21 mouse cellular contexts compared by ENCODE assay signal in genomic region chr1:58397731-58398130, GRCm38 (mm10). TPM values are rescaled to one million over a fixed set of nuclear protein-coding genes. Genes with fewer than 3 reads are reported as not detected.
DNase-seq lines count a peak whose midpoint lies in the region; ATAC-seq and TF ChIP-seq lines count a peak whose summit lies in the region.
"Had no signal": no experiment of that assay in that cellular context is flagged by ENCODE, and none has a peak within 500 bp of the region (broad histone marks: within the 10 kb centered on the region; RNA-seq: fewer than 3 reads in every experiment).

No protein-coding gene starts in this region.

- TF ChIP-seq EP300 in stomach, postnatal 0 days (optimal IDR thresholded peaks at IDR 0.05): no peak

- H3K27ac ChIP-seq in heart, embryonic 12.5 days (ENCODE audit: poor library complexity, severe bottlenecking): no peak overlapping the region
- no peak overlapping the region for H3K27ac ChIP-seq in midbrain, embryonic 11.5 days (ENCODE audit: low read depth, low read length)
- no peak overlapping the region for H3K27ac ChIP-seq in midbrain, embryonic 14.5 days (replicated peaks; ENCODE audit: low read depth, low read length)
- H3K27ac ChIP-seq in stomach, postnatal 0 days (replicated peaks): no peak overlapping the region

- no peak overlapping the region for H3K9ac ChIP-seq in heart, embryonic 12.5 days
- no peak overlapping the region for H3K9ac ChIP-seq in midbrain, embryonic 11.5 days (ENCODE audit: low read length)
- H3K9ac ChIP-seq in midbrain, embryonic 14.5 days (replicated peaks; ENCODE audit: low read length): no peak overlapping the region
- no peak overlapping the region for H3K9ac ChIP-seq in stomach, postnatal 0 days (ENCODE audit: low read length)

- H3K4me3 ChIP-seq in heart, embryonic 12.5 days: no peak overlapping the region
- no peak overlapping the region for H3K4me3 ChIP-seq in midbrain, embryonic 11.5 days (ENCODE audit: low read depth, low read length)
- H3K4me3 ChIP-seq in midbrain, embryonic 14.5 days (replicated peaks; ENCODE audit: low read depth, low read length): no peak overlapping the region
- no peak overlapping the region for H3K4me3 ChIP-seq in stomach, postnatal 0 days (ENCODE audit: low read depth, low read length)

- H3K4me1 ChIP-seq in heart, embryonic 12.5 days (replicated peaks): peaks cover 2% of the 10 kb centered on the region; the same call in 1 of the 2 replicates
- H3K4me1 ChIP-seq in midbrain, embryonic 11.5 days (ENCODE audit: control insufficient read depth, insufficient read depth, low read length): peaks cover 5% of the 10 kb centered on the region; the same call in 1 of the 2 replicates
- peaks cover 4% of the 10 kb centered on the region for H3K4me1 ChIP-seq in midbrain, embryonic 14.5 days (ENCODE audit: control insufficient read depth, insufficient read depth, low read length)
- no peaks in the 10 kb centered on the region for H3K4me1 ChIP-seq in stomach, postnatal 0 days (replicated peaks; ENCODE audit: control insufficient read depth, insufficient read depth)

- ATAC-seq in heart, embryonic 12.5 days (ENCODE audit: insufficient number of reproducible peaks, low FRiP score): no peak
- no peak for ATAC-seq in midbrain, embryonic 11.5 days (ENCODE audit: low FRiP score)
- ATAC-seq in midbrain, embryonic 14.5 days (ENCODE audit: low FRiP score, low TSS enrichment): no peak
- ATAC-seq in stomach, postnatal 0 days (ENCODE audit: low FRiP score, low TSS enrichment): no peak
- ATAC-seq: activated CD4-positive, CD25-positive, alpha-beta regulatory T cell, adult 4 months; CD4-positive, CD25-positive, alpha-beta regulatory T cell, adult 4 months; Patski had no signal

- H3K9me3 ChIP-seq in heart, embryonic 12.5 days (replicated peaks): 0 out of 2 replicates have a peak, but pooled peaks cover 2% of the 10 kb centered on the region
- no peaks in the 10 kb centered on the region for H3K9me3 ChIP-seq in midbrain, embryonic 11.5 days (ENCODE audit: control insufficient read depth, low read length)
- no peaks in the 10 kb centered on the region for H3K9me3 ChIP-seq in midbrain, embryonic 14.5 days (ENCODE audit: control insufficient read depth, low read length)
- no peaks in the 10 kb centered on the region for H3K9me3 ChIP-seq in stomach, postnatal 0 days (ENCODE audit: control insufficient read depth, low read length)
- H3K9me3 ChIP-seq: G1E had no signal

- H3K36me3 ChIP-seq in heart, embryonic 12.5 days: peaks cover 73% of the 10 kb centered on the region
- H3K36me3 ChIP-seq in midbrain, embryonic 11.5 days (ENCODE audit: control insufficient read depth, insufficient read depth, low read length): peaks cover 34% of the 10 kb centered on the region
- H3K36me3 ChIP-seq in midbrain, embryonic 14.5 days (ENCODE audit: control insufficient read depth, insufficient read depth, low read length): peaks cover 79% of the 10 kb centered on the region
- H3K36me3 ChIP-seq in stomach, postnatal 0 days (ENCODE audit: control insufficient read depth, insufficient read depth, low read length): peaks cover 34% of the 10 kb centered on the region

- H3K27me3 ChIP-seq in heart, embryonic 12.5 days (replicated peaks): no peaks in the 10 kb centered on the region
- no peaks in the 10 kb centered on the region for H3K27me3 ChIP-seq in midbrain, embryonic 11.5 days (ENCODE audit: control insufficient read depth, insufficient read depth, low read length)
- no peaks in the 10 kb centered on the region for H3K27me3 ChIP-seq in midbrain, embryonic 14.5 days (ENCODE audit: control insufficient read depth, insufficient read depth, low read length)
- no peaks in the 10 kb centered on the region for H3K27me3 ChIP-seq in stomach, postnatal 0 days (ENCODE audit: control insufficient read depth, insufficient read depth, low read length)
- H3K27me3 ChIP-seq: CH12.LX, Patski had no signal

- peak; percentile 54 for DNase-seq in heart, adult 11 months
- peak; percentile 65 for DNase-seq in midbrain, embryonic 11.5 days (ENCODE audit: low spot score, missing footprints)
- DNase-seq in midbrain, embryonic 14.5 days: no peak
- peak; percentile 8 for DNase-seq in stomach, postnatal 0 days (ENCODE audit: low spot score)
- DNase-seq in gastrocnemius, postnatal 4 days (ENCODE audit: low spot score in 2 of 2): no peak
- DNase-seq: adrenal gland, adult 2 months; adrenal gland, adult 8-10 months; adrenal gland, postnatal 10 days; adrenal gland, postnatal 14 days; adrenal gland, postnatal 25 days; adrenal gland, postnatal 36 days; B cell, adult 2 months; cerebellum, adult 11 months; cerebellum, adult 11-12 months; cerebellum, adult 18-20 months had no signal

- no peak for TF ChIP-seq CTCF in stomach, postnatal 0 days (IDR thresholded peaks at IDR 0.05; ENCODE audit: low read depth)

- no peak overlapping the region for H3K4me2 ChIP-seq in heart, embryonic 12.5 days
- H3K4me2 ChIP-seq in midbrain, embryonic 11.5 days: no peak overlapping the region
- H3K4me2 ChIP-seq in midbrain, embryonic 14.5 days (ENCODE audit: low read length): no peak overlapping the region
- no peak overlapping the region for H3K4me2 ChIP-seq in stomach, postnatal 0 days (replicated peaks; ENCODE audit: low read depth)

- 88% methylated on average over 6 of the region's 6 CpGs for WGBS in heart, embryonic 12.5 days
- WGBS in midbrain, embryonic 11.5 days: 92% methylated on average over 6 of the region's 6 CpGs
- WGBS in midbrain, embryonic 14.5 days: 96% methylated on average over 6 of the region's 6 CpGs
- WGBS in stomach, postnatal 0 days: 94% methylated on average over 6 of the region's 6 CpGs

RNA-seq across cellular contexts. Expression of gene Bzw1, which starts 5.0 kb away (rescaled TPM):
- 261 and 270 TPM in 2 replicates for polyA plus RNA-seq in heart, embryonic 12.5 days (2016; fragmentation: Nextera tagmentation; extraction: Ambion mirVana)
- polyA plus RNA-seq in midbrain, embryonic 11.5 days (2014; fragmentation: Nextera tagmentation; extraction: Ambion mirVana): 587 and 613 TPM in 2 replicates
- polyA plus RNA-seq in midbrain, embryonic 14.5 days (2014; fragmentation: Nextera tagmentation; extraction: Ambion mirVana): 340 and 468 TPM in 2 replicates
- polyA plus RNA-seq in stomach, postnatal 0 days (2015; fragmentation: Nextera tagmentation; extraction: Ambion mirVana): 192 and 230 TPM in 2 replicates
- 100 to 1,000 TPM; 116 to 130 TPM for total RNA-seq in gastrocnemius, postnatal 4 days (2021)

RNA-seq across cellular contexts. Expression of gene Clk1, which starts 26.1 kb away (rescaled TPM):
- 144 TPM in 2 replicates for polyA plus RNA-seq in heart, embryonic 12.5 days (2016; fragmentation: Nextera tagmentation; extraction: Ambion mirVana)
- 157 and 173 TPM in 2 replicates for polyA plus RNA-seq in midbrain, embryonic 11.5 days (2014; fragmentation: Nextera tagmentation; extraction: Ambion mirVana)
- 158 and 160 TPM in 2 replicates for polyA plus RNA-seq in midbrain, embryonic 14.5 days (2014; fragmentation: Nextera tagmentation; extraction: Ambion mirVana)
- polyA plus RNA-seq in stomach, postnatal 0 days (2015; fragmentation: Nextera tagmentation; extraction: Ambion mirVana): 107 and 111 TPM in 2 replicates
- 10 to 100 TPM; 56.7 to 80.5 TPM for total RNA-seq in gastrocnemius, postnatal 4 days (2021)

RNA-seq across cellular contexts. Expression of gene Nif3l1, which starts 47.2 kb away (rescaled TPM):
- 29.0 and 29.2 TPM in 2 replicates for polyA plus RNA-seq in heart, embryonic 12.5 days (2016; fragmentation: Nextera tagmentation; extraction: Ambion mirVana)
- polyA plus RNA-seq in midbrain, embryonic 11.5 days (2014; fragmentation: Nextera tagmentation; extraction: Ambion mirVana): 66.6 and 67.2 TPM in 2 replicates
- polyA plus RNA-seq in midbrain, embryonic 14.5 days (2014; fragmentation: Nextera tagmentation; extraction: Ambion mirVana): 57.5 and 65.3 TPM in 2 replicates
- 20.9 and 23.7 TPM in 2 replicates for polyA plus RNA-seq in stomach, postnatal 0 days (2015; fragmentation: Nextera tagmentation; extraction: Ambion mirVana)
- total RNA-seq in gastrocnemius, postnatal 4 days (2021): 10 to 100 TPM; 13.8 to 14.1 TPM

RNA-seq across cellular contexts. Expression of gene Ppil3, which starts 47.6 kb away (rescaled TPM):
- 32.9 and 34.2 TPM in 2 replicates for polyA plus RNA-seq in heart, embryonic 12.5 days (2016; fragmentation: Nextera tagmentation; extraction: Ambion mirVana)
- 56.8 and 61.9 TPM in 2 replicates for polyA plus RNA-seq in midbrain, embryonic 11.5 days (2014; fragmentation: Nextera tagmentation; extraction: Ambion mirVana)
- 54.3 and 55.0 TPM in 2 replicates for polyA plus RNA-seq in midbrain, embryonic 14.5 days (2014; fragmentation: Nextera tagmentation; extraction: Ambion mirVana)
- 29.3 and 32.8 TPM in 2 replicates for polyA plus RNA-seq in stomach, postnatal 0 days (2015; fragmentation: Nextera tagmentation; extraction: Ambion mirVana)
- total RNA-seq in gastrocnemius, postnatal 4 days (2021): 10 to 100 TPM; 24.8 to 25.9 TPM

Comparison
In these comparisons a context has a peak if more than half of its experiments do, and no peak if none do; other contexts are left out.
1. DNase-seq: peak in heart, adult 11 months (single experiment), midbrain, embryonic 11.5 days (single experiment) and stomach, postnatal 0 days (single experiment); none in midbrain, embryonic 14.5 days (single experiment) and gastrocnemius, postnatal 4 days (0 of 2).